Mouse (Mus musculus) forebrain, embryonic 14.5 days (tissue): ENCODE measurements around the gene Nt5c3. TPM values are rescaled to one million over a fixed set of nuclear protein-coding genes. Genes with fewer than 3 reads are reported as not detected.

Experiments
- ATAC-seq: fragments of 200-750 bp; cut with Nextera tagmentation; 2 replicates; pipeline ENCODE4 v1.8.0; 2017; ENCODE audit warnings: mild to moderate bottlenecking, moderate library complexity
- DNase-seq: peaks from one replicate; pipeline ENCODE4 v3.0.0-alpha.2; 2015; ENCODE audit warnings: low spot score
- H3K27ac ChIP-seq: fragments of 300-500 bp; sonication (generic); 2 replicates; pipeline ENCODE4 v1.5.1; 2014; ENCODE audit warnings: low read depth, mild to moderate bottlenecking, control low read depth, low read length, moderate library complexity
- H3K27me3 ChIP-seq: fragments of 300-500 bp; sonication (generic); replicated peaks from 2 replicates; pipeline ENCODE4 v1.6.1; 2014; ENCODE audit warnings: low read length, control low read depth, mixed read lengths; ENCODE audit not compliant: control insufficient read depth, insufficient read depth
- H3K36me3 ChIP-seq: fragments of 300-500 bp; sonication (generic); 2 replicates; pipeline ENCODE4 v1.6.1; 2014; ENCODE audit warnings: low read length, control low read depth; ENCODE audit not compliant: control insufficient read depth, insufficient read depth
- H3K4me1 ChIP-seq: fragments of 300-500 bp; sonication (generic); 2 replicates; pipeline ENCODE4 v1.6.1; 2014; ENCODE audit warnings: antibody characterized with exemption, low read length, control low read depth; ENCODE audit not compliant: control insufficient read depth, insufficient read depth
- H3K4me2 ChIP-seq: fragments of 300-500 bp; sonication (generic); 2 replicates; pipeline ENCODE4 v1.6.1; 2014; ENCODE audit warnings: mild to moderate bottlenecking, control low read depth, low read length
- H3K4me3 ChIP-seq: fragments of 300-500 bp; sonication (generic); 2 replicates; pipeline ENCODE4 v1.5.1; 2014; ENCODE audit warnings: low read depth, low read length, control low read depth
- H3K9ac ChIP-seq: fragments of 300-500 bp; sonication (generic); 2 replicates; pipeline ENCODE4 v1.6.1; 2014; ENCODE audit warnings: mild to moderate bottlenecking, low read length, control low read depth, moderate library complexity
- H3K9me3 ChIP-seq: fragments of 300-500 bp; sonication (generic); replicated peaks from 2 replicates; pipeline ENCODE4 v1.6.1; 2016; ENCODE audit warnings: low read length, control low read depth, mixed read lengths; ENCODE audit not compliant: control insufficient read depth
- WGBS: fragments of 180-500 bp; shearing (Covaris S2); extraction: QIAGEN DNeasy Blood & Tissue Kit; methylation state at CpG from one replicate; pipeline ENCODE4 v1.1.7; 2014; 5-methylcytosine and 5-hydroxymethylcytosine counted together
- polyA plus RNA-seq: library from polyadenylated mRNA; unstranded; fragments of >200 nt; fragmentation: Nextera tagmentation; extraction: Ambion mirVana; gene quantifications from 2 replicates; pipeline ENCODE4 v1.2.1, GENCODE M21; 2014

Gene Nt5c3
- 174 and 189 TPM in 2 replicates for polyA plus RNA-seq

DNA sequence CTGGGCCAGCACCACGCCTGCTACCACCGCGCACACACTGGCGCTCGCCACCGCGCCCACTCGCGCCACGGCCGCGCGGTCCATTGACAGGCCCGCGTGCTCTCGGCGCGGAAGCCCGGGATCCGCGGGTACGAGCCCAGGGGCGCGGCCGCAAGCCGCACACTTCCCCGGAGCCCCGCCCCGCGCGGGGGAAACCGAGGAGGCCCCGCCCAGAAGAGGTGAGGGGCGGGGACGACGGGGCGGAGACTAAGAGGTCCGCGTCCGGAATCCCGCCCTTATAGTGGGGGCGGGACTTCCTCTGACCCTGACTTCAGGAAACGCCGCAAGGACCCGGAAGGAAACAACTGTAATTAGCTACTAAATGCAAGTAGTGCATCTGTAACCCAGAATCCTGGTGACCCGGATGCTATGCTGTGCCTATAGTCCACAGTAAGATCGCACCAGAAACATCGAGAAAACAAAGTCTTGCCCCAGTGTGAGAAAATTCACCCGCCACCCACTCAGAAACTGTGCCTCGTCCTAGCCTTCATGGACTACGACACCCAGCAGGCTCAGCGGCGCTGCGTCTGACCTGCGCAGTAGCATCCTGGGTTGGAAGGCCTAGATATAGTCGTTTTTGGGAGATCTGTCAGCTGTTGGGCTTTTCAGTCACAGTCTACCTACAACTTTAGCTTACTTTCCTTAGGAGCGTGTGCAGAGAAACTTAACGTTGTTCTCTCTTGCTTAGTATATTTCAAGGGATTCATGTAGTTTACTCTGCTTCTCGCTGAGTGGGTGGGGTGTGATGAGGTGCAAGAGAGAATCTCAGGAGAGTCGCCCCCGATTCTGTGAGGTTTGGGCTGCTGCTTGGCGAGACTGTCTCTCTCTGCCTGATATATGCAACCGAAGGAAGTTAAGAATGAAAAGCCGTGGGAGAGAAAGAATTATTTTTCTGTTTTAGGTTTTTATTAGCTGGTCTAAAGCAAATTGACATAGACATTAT is at the start of gene Nt5c3, which contains the start of gene Vmn1r4:
TSS of gene Nt5c3 (minus strand) at position 207 of the 982 bp plus-strand sequence.
TSS of gene Vmn1r4 (plus strand) at position 290 of the 982 bp plus-strand sequence.
- Histone ChIP-seq H3K4me2 (peak within 1 kb of the TSS; percentile 54), H3K36me3 (no peaks in the 10 kb centered on the region), H3K27me3 (no peaks in the 10 kb centered on the region), H3K4me1 (peaks cover 7% of the 10 kb centered on the region), H3K9ac (peak within 1 kb of the TSS; percentile 81), H3K9me3 (no peaks in the 10 kb centered on the region; the same call in 1 of the 2 replicates), H3K4me3 (peak within 1 kb of the TSS; percentile 68), H3K27ac (peak within 1 kb of the TSS; percentile 85)
- ATAC-seq (peak; percentile 96), DNase-seq (peak; percentile 98)
- 3% methylated on average over 63 of the region's 64 CpGs for WGBS

DNA sequence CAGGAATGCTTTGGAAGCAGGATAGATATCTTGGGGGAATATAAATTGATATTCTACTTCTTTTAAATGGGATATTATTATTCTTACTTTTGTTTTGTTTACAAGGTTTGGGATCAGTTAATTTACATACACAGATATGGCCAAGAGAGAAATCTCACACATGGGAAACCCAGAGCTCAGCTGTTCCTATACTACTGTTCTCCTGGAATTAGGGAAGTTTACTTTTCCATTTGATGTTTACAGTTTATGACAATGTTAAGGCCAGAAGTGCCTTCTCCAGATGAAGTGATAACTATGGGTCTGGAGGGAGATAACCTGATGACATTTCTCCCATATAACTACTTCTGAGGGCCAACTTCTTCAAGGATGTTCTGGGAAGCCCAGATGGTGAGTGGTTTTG is 46.2 kb upstream of the Nt5c3 start, which contains the start of gene Vmn1r5:
TSS of gene Vmn1r5 (plus strand) at position 301 of the 400 bp plus-strand sequence.
- Histone ChIP-seq H3K4me2 (no peak within 1 kb of the TSS), H3K36me3 (no peaks in the 10 kb centered on the region), H3K4me1 (no peaks in the 10 kb centered on the region), H3K27me3 (no peaks in the 10 kb centered on the region), H3K4me3 (no peak within 1 kb of the TSS), H3K9ac (no peak within 1 kb of the TSS), H3K9me3 (no peaks in the 10 kb centered on the region), H3K27ac (no peak within 1 kb of the TSS)
- DNase-seq (no peak), ATAC-seq (no peak)

DNA sequence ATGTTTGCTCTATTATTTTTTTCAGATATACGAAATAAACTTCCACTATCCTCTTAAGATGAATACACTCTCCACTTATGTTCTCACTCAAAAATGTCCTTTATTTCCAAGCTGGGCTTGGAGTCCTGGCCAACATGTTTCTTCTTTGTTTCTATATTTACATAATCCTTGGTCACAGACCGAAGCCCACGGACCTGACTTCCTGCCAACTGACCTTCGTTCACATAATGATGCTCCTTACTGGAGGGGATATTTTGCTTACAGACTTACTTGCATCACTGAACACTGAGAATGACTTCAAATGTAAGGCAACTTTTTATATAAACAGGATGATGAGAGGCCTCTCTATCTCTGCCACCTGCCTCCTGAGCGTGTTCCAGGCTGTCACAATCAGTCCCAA is 32.7 kb upstream of the Nt5c3 start:
- H3K9ac ChIP-seq = no peak overlapping the region

DNA sequence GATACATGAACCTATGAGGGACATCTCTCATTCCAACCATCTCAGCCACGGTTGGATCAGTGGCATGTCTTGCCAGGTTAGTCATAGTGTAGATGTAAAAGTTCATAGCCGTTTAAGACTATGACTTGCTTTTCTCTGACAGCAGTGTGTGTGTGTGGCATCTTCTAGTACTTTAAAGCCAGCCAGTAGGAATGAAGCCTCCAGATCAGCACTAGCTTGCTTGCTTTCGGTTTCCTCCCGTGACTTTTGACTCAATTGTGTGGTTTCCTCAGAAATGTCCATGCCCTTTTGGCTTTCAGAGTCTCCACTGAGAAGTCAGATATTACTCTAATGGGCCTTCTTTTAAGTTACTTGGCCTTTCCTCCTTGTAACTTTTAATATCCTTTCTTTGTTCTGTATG is 10.6 kb upstream of the Nt5c3 start:
- no peaks in the 10 kb centered on the region for H3K36me3 ChIP-seq

More for the DNA sequence above, 32.7 kb upstream of the Nt5c3 start:
- no peak overlapping the region for H3K4me3 ChIP-seq
- no peaks in the 10 kb centered on the region for H3K9me3 ChIP-seq
- H3K4me1 ChIP-seq = no peaks in the 10 kb centered on the region
- H3K27me3 ChIP-seq = no peaks in the 10 kb centered on the region
- no peak for DNase-seq
- no peak for ATAC-seq
- WGBS = 79% methylated on average over 5 of the region's 5 CpGs
- no peaks in the 10 kb centered on the region for H3K36me3 ChIP-seq
- H3K4me2 ChIP-seq = no peak overlapping the region
- H3K27ac ChIP-seq = no peak overlapping the region

DNA sequence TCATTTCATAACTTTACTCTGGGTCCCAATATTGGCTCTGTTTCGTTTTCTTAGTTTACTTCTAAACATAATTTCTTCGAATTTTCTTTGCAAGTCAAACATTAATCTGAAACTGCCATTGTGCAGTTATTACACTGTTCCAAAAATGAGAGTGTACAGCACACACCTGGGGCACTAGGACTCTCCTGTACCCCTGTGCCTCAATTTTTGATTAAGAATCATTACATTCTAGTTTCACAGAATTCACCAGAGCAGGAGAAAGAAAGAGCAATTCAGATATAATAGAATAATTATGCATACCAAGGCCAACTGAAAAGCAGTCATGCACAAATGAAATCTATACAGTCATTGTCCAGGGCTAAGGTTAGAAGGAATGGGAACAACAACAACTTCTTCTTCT is 8.7 kb upstream of the Nt5c3 start:
- DNase-seq (no peak), ATAC-seq (no peak)
- Histone ChIP-seq H3K4me1 (no peaks in the 10 kb centered on the region), H3K27ac (no peak overlapping the region), H3K27me3 (no peaks in the 10 kb centered on the region), H3K4me2 (no peak overlapping the region), H3K9me3 (no peaks in the 10 kb centered on the region), H3K9ac (no peak overlapping the region), H3K4me3 (no peak overlapping the region), H3K36me3 (no peaks in the 10 kb centered on the region)
- WGBS = 70% methylated on average over 2 of the region's 2 CpGs

More for the DNA sequence above, 10.6 kb upstream of the Nt5c3 start:
- no peaks in the 10 kb centered on the region for H3K4me1 ChIP-seq
- H3K9ac ChIP-seq = no peak overlapping the region
- no peaks in the 10 kb centered on the region for H3K27me3 ChIP-seq
- H3K4me3 ChIP-seq = no peak overlapping the region
- DNase-seq = no peak
- H3K27ac ChIP-seq = no peak overlapping the region
- no peak overlapping the region for H3K4me2 ChIP-seq
- no peak for ATAC-seq
- H3K9me3 ChIP-seq = no peaks in the 10 kb centered on the region
- WGBS = 89% methylated on average over 4 of the region's 4 CpGs

DNA sequence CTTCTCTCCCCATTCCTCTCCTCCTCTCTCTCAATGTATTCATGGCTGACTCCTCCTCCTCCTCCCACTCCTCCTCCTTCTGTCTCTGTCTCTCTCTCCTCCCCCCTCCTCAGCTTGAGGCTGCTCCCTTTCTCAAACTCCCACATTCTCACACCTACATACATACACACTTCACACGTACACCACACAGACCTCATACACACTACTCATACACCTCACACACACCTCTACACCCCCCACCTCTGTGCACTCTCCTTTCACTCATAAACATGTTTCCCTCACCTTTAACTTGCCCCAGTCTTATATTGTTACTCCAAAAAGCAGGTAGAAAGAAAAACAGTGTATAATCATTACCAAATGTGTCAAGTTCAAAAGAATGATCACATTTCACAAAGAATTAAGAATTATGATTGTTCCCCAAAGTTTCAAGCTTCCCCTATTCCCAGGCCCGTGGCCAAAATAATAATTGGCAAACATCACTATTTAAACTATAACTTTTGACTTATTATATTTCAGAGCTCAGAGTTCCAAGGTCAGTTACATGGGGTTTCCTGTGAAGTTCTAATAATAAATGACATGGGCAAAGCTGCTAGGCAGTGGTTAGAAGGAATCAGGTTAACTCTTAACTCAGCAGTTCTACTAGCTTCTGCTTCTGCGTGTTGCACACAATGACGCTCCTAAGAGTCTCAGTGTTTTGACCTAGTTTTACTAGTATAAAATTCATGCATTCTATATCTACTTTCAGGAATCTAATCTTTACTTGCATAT is 8.1 kb upstream of the Nt5c3 start:
- WGBS = 75% methylated on average over 4 of the region's 4 CpGs
- Histone ChIP-seq H3K4me1 (no peaks in the 10 kb centered on the region), H3K4me2 (no peak overlapping the region), H3K27ac (no peak overlapping the region), H3K36me3 (no peaks in the 10 kb centered on the region), H3K9me3 (no peaks in the 10 kb centered on the region), H3K9ac (no peak overlapping the region), H3K27me3 (no peaks in the 10 kb centered on the region), H3K4me3 (no peak overlapping the region)
- DNase-seq (no peak), ATAC-seq (no peak)

DNA sequence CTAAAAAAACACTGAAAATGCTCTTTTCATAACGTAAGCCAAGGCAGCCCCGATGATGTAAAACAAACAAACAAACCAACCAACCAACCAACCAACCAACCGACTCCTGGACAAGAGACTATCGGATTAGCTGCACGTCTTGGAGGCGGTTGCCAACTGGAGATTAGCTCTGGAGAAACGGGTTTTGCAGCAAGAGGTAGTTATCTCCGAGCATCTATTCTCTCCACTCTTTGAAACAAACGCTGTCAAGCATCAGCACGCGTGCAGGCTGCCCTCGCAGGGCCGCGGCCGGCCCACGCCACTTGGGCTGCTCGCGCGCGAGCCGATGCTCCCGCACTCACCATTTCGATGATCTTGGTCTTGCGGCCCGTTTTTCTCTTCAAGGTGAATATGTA is 404 bp downstream of the Nt5c3 start:
- WGBS = 0% methylated on average over 25 of the region's 25 CpGs
- H3K36me3 ChIP-seq = no peaks in the 10 kb centered on the region
- no peaks in the 10 kb centered on the region; the same call in 1 of the 2 replicates for H3K9me3 ChIP-seq
- peak overlapping the region; percentile 85 for H3K27ac ChIP-seq
- ATAC-seq (no peak), DNase-seq (peak; percentile 73)
- H3K4me3 ChIP-seq = peak overlapping the region; percentile 68
- H3K27me3 ChIP-seq = no peaks in the 10 kb centered on the region
- H3K4me2 ChIP-seq = peak overlapping the region; percentile 54
- H3K4me1 ChIP-seq = peaks cover 7% of the 10 kb centered on the region
- H3K9ac ChIP-seq = peak overlapping the region; percentile 81

DNA sequence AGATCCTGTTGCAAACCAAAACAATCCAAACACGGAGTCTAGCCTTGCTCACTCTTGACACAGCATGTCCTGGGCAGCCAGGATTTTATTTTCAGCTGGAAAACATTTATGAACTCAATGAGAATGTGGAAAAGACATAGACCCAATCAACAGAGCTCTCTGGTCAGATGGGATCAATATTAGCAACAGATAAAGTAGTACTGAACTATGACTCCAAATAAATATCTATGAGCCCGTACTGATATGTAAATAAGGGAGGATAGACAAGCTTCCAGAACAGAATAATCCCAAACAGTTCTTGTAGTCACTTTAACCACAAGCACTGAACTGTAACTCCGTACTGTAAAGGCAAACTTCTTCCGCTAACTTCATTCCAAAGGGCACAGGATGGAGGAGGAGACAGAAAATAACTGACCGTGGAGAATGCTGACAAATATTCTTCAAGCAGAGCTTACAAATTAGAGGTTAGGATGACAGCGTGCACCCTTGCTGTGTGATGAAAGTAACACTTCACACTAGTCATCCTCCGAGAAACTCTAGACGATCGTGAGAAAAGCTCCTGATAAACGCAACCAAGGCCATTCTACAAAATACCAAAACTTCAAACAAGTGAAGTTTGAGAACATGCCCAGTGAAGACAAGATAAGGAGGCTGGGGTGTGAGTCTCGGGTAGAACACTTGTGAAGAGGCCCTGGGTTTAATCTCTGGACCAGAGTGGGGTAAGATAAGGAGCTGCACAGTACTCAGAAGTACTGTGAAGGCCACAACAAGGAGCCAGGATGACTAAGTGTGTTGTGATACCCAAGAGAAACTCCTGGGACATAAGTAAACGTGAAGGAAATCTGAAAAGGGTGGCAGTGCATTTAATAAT is 3.3 kb downstream of the Nt5c3 start:
- no peaks in the 10 kb centered on the region; the same call in 1 of the 2 replicates for H3K9me3 ChIP-seq
- peaks cover 7% of the 10 kb centered on the region for H3K4me1 ChIP-seq
- DNase-seq (no peak), ATAC-seq (no peak)
- no peak overlapping the region for H3K4me3 ChIP-seq
- H3K27me3 ChIP-seq = no peaks in the 10 kb centered on the region
- H3K27ac ChIP-seq = no peak overlapping the region
- WGBS = 92% methylated on average over 12 of the region's 12 CpGs
- no peaks in the 10 kb centered on the region for H3K36me3 ChIP-seq
- no peak overlapping the region for H3K9ac ChIP-seq
- H3K4me2 ChIP-seq = no peak overlapping the region
